Mouse (Mus musculus) neural tube, embryonic 13.5 days (tissue): Measurements from ENCODE around the gene Zglp1. TPM values are rescaled to one million over a fixed set of nuclear protein-coding genes. Genes with fewer than 3 reads are reported as not detected.

Experiments used
- ATAC-seq: fragments of 200-750 bp; cut with Nextera tagmentation; 2 replicates; pipeline ENCODE4 v1.8.0; 2017; ENCODE audit warnings: low read depth, mild to moderate bottlenecking, moderate TSS enrichment, moderate library complexity
- H3K27ac ChIP-seq: fragments of 300-500 bp; sonication (generic); replicated peaks from 2 replicates; pipeline ENCODE4 v1.5.1; 2015; ENCODE audit warnings: moderate library complexity, mild to moderate bottlenecking, inconsistent platforms
- H3K27me3 ChIP-seq: fragments of 300-500 bp; sonication (generic); 2 replicates; pipeline ENCODE4 v1.6.1; 2015; ENCODE audit warnings: mild to moderate bottlenecking, inconsistent platforms
- H3K36me3 ChIP-seq: fragments of 300-500 bp; sonication (generic); 2 replicates; pipeline ENCODE4 v1.6.1; 2015; ENCODE audit warnings: mild to moderate bottlenecking, inconsistent platforms
- H3K4me1 ChIP-seq: fragments of 300-500 bp; sonication (generic); replicated peaks from 2 replicates; pipeline ENCODE4 v1.6.1; 2015; ENCODE audit warnings: inconsistent platforms
- H3K4me2 ChIP-seq: fragments of 300-500 bp; sonication (generic); 2 replicates; pipeline ENCODE4 v1.6.1; 2015; ENCODE audit warnings: inconsistent platforms, mild to moderate bottlenecking, moderate library complexity
- H3K4me3 ChIP-seq: fragments of 300-500 bp; sonication (generic); 2 replicates; pipeline ENCODE4 v1.5.1; 2015; ENCODE audit warnings: mild to moderate bottlenecking, inconsistent platforms
- H3K9ac ChIP-seq: fragments of 300-500 bp; sonication (generic); 2 replicates; pipeline ENCODE4 v1.6.1; 2015; ENCODE audit warnings: moderate library complexity, mild to moderate bottlenecking, inconsistent platforms
- H3K9me3 ChIP-seq: fragments of 300-500 bp; sonication (generic); 2 replicates; pipeline ENCODE4 v1.6.1; 2016; ENCODE audit warnings: inconsistent platforms
- WGBS: fragments of 180-500 bp; shearing (Covaris S2); methylation state at CpG from one replicate; pipeline ENCODE4 v1.1.7; 2015; 5-methylcytosine and 5-hydroxymethylcytosine counted together
- polyA plus RNA-seq: library from polyadenylated mRNA; unstranded; fragments of >200 nt; fragmentation: Nextera tagmentation; extraction: Ambion mirVana; gene quantifications from 2 replicates; pipeline ENCODE4 v1.2.1, GENCODE M21; 2015

Zglp1 gene
- 1.4 and 2.1 TPM in 2 replicates for polyA plus RNA-seq

DNA sequence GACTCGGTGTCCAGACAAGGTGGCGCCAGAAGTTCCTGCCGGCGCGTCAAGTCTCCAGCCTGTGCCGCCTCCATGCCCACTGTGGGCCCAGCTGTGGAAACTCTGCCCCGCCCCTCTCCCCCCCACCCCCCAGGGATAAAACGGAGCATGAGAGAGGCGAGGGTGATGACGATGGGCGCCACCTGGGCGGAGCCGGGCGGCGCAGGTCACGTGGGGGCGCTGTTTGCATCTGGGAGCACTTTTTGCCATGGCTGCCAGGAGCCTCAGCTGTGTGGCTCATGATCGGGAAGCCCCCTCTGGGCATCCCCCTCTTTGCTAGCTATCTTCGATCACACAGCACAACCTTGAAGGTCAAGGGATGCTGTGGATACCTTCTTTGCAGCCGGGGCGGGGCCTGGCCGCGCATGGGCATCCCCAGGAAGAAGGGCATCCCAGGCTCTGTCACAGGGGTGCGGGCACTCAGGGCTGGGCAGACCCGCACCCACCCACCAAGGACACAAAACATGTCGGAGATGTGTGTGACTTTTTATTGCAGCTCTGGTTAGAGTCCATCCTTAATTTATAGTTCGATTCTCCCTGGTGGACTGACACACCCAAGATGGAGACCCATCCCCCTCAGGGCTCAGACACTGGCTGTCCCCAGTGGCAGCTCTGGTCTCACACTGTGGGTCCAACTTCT lies at the start of gene Zglp1:
Zglp1 (minus strand) TSS at position 88 of the 679 bp plus-strand sequence.
- Histone ChIP-seq H3K4me1 (peaks cover 7% of the 10 kb centered on the region), H3K36me3 (peaks cover 58% of the 10 kb centered on the region), H3K27me3 (no peaks in the 10 kb centered on the region), H3K4me3 (no peak within 1 kb of the TSS), H3K9me3 (no peaks in the 10 kb centered on the region), H3K9ac (no peak within 1 kb of the TSS), H3K27ac (no peak within 1 kb of the TSS), H3K4me2 (no peak within 1 kb of the TSS)
- 84% methylated on average over 27 of the region's 27 CpGs for WGBS
- ATAC-seq, result no peak

DNA sequence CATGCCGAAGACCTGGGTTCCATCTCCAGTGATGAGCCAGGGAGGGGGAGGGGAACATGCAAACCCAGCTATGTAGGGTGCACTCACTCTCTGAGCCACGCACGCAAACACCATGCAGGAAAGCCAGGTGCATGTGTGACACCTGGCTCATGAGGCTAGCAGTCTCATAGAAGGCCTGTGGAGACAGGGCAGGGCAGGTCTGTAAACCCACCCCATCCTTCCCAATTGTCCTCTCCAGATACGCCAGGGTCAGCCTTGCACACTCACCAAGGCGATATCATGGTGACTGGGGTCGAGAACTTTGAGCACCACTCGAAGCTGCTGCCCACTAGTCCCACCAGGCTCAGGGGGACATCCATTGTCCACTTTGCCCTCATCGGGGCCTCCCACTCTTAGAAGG lies 48.2 kb upstream of the Zglp1 start:
- H3K4me3 ChIP-seq, result no peak overlapping the region
- peaks cover 13% of the 10 kb centered on the region; the same call in 1 of the 2 replicates for H3K36me3 ChIP-seq
- H3K27me3 ChIP-seq, result no peaks in the 10 kb centered on the region
- H3K9ac ChIP-seq, result no peak overlapping the region
- no peak overlapping the region for H3K27ac ChIP-seq
- H3K4me2 ChIP-seq, result no peak overlapping the region
- ATAC-seq, result no peak
- H3K9me3 ChIP-seq, result no peaks in the 10 kb centered on the region
- H3K4me1 ChIP-seq, result no peaks in the 10 kb centered on the region
- WGBS, result 91% methylated on average over 8 of the region's 8 CpGs

DNA sequence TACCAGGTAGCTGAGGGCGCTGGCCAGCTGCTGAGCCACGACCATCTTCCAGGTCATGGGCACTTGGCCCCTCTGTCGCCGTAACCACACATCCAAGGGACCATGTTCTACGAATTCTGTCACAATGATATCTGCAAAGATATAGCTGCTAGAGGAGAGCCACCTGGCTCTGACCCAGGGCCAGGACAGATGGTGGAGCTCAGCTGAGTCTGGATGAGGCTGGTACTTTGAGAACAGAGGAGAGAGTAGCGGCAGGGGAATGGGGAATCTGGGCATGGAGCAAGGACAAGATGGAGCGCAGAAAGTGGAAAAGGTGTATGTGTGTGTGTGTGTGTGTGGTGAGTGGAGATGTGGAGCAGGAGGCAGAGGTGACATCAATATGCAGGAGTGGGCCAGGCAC lies 47.3 kb upstream of the Zglp1 start:
- Histone ChIP-seq H3K4me3 (no peak overlapping the region), H3K4me1 (no peaks in the 10 kb centered on the region), H3K9ac (no peak overlapping the region), H3K27ac (no peak overlapping the region), H3K9me3 (no peaks in the 10 kb centered on the region), H3K36me3 (peaks cover 15% of the 10 kb centered on the region), H3K27me3 (no peaks in the 10 kb centered on the region), H3K4me2 (no peak overlapping the region)
- no peak for ATAC-seq
- 89% methylated on average over 7 of the region's 7 CpGs for WGBS

DNA sequence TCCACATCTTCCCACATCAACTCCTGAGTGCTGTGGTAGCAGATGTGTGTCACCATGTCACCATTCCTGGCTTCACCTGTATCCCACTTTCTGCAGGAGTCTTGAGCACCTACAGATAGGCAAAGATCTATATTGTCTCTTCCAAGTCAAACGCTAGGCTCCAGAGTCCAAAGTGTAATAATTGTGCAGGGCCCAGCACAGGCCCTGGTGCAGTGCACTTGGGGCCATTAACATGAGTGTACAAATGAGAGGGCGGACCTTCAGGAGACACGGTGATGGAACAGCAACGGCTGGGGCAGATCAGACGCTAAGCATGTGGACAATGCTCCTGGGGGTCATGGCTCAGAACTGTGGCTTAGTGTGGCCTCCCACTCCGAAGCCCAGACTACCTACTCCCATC lies 46.9 kb upstream of the Zglp1 start:
- Histone ChIP-seq H3K9me3 (no peaks in the 10 kb centered on the region), H3K9ac (no peak overlapping the region), H3K4me2 (no peak overlapping the region), H3K27me3 (no peaks in the 10 kb centered on the region), H3K36me3 (peaks cover 19% of the 10 kb centered on the region), H3K4me3 (no peak overlapping the region), H3K27ac (no peak overlapping the region), H3K4me1 (no peaks in the 10 kb centered on the region)
- ATAC-seq, result no peak
- 88% methylated on average over 6 of the region's 6 CpGs for WGBS

DNA sequence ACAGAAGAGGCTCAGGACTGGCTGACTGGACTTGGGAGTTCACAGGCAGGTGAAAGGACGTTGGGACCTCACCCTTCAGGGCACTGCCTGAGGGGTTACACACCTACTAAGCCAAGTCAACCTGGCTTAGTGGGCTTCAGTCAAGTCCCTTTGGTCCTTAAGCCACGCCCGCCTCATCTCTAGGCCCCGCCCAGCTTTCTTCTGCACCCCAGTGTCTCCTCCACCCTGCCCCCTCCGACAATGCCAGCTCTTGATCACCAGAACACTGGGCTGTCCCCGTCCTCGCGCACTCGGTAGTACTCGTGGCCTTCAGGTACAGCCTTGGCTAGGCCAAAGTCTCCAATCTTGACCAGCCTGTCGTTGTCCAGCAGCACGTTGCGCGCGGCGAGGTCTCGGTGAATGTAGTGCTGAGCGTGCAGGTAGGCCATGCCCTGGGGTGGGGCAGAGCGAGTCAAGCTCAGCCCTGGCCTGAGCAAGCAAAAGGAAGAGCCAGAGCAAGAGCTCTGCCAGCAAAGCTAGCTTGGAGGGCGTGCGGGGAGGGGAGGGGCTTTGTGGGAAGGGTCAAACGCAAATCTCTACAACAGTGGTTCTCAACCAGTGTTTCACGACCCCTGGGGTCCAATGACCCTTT lies 40.8 kb upstream of the Zglp1 start:
- peaks cover 37% of the 10 kb centered on the region for H3K36me3 ChIP-seq
- no peak for ATAC-seq
- H3K4me3 ChIP-seq, result no peak overlapping the region
- no peak overlapping the region for H3K27ac ChIP-seq
- H3K27me3 ChIP-seq, result no peaks in the 10 kb centered on the region
- 45% methylated on average over 23 of the region's 23 CpGs for WGBS
- H3K9me3 ChIP-seq, result no peaks in the 10 kb centered on the region
- H3K9ac ChIP-seq, result no peak overlapping the region
- no peaks in the 10 kb centered on the region for H3K4me1 ChIP-seq
- H3K4me2 ChIP-seq, result no peak overlapping the region

DNA sequence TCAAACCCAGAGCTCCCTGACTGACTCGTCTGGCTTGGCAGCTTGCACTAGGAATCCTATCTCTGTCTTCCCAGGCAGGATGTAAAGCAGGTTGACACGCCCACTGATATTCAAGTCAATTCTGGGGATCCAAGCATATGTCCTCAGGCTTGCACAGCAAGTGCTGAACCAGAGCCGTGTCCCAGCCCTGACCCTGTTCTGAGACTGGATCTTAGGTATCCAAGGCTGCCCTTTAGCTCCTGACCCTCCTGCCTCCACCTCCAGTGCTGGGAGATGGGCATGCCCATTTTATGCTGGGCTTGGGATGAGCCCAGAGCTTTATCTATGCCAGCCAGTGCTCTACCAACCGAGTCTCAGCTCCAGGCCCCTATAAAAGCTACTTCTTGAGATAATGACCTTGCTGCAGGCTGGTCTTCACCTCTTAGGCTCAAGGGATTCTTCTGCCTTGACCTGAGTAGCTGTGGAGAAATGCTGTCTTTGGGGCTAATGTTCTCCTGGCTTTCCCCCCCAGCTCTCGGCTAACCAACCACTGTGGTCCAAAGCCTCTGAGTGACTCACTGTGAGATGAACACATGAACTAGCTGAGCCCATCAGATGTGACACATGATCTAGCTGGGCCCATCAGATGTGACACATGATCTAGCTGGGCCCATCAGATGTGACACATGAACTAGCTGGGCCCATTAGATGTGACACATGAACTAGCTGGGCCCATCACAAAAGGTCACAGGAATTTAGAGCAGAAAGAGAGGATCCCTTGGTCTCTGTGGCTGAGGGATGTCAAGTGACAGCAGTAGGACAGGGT lies 39.1 kb upstream of the Zglp1 start:
- no peaks in the 10 kb centered on the region for H3K27me3 ChIP-seq
- H3K4me1 ChIP-seq, result no peaks in the 10 kb centered on the region
- no peak overlapping the region for H3K4me2 ChIP-seq
- H3K36me3 ChIP-seq, result peaks cover 37% of the 10 kb centered on the region
- H3K4me3 ChIP-seq, result no peak overlapping the region
- 81% methylated on average over 5 of the region's 5 CpGs for WGBS
- H3K9me3 ChIP-seq, result no peaks in the 10 kb centered on the region
- H3K27ac ChIP-seq, result no peak overlapping the region
- no peak overlapping the region for H3K9ac ChIP-seq
- no peak for ATAC-seq

DNA sequence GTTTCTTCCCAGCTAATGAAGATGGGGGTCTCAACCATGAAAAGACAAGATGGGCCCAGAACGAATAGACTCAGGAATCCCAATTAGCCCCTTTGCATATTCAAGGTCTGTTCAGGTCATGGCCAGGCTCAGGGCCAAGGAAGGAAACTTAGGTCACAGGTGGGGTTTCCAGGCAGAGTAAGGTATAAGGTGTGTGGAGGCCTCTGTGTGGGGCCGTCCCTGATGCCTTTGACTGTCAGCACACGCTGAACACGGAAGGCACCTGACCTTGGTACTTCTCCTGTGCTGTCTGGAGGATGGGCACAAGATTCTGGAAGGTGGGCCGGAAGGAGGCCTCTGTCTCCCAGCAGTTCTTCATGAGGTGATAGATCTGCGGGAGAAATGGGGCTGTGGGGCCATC lies 37.9 kb upstream of the Zglp1 start:
- no peak for ATAC-seq
- Histone ChIP-seq H3K27me3 (no peaks in the 10 kb centered on the region), H3K4me2 (no peak overlapping the region), H3K36me3 (peaks cover 32% of the 10 kb centered on the region), H3K27ac (no peak overlapping the region), H3K4me3 (no peak overlapping the region), H3K9me3 (no peaks in the 10 kb centered on the region), H3K4me1 (no peaks in the 10 kb centered on the region), H3K9ac (no peak overlapping the region)
- WGBS, result 90% methylated on average over 6 of the region's 6 CpGs

DNA sequence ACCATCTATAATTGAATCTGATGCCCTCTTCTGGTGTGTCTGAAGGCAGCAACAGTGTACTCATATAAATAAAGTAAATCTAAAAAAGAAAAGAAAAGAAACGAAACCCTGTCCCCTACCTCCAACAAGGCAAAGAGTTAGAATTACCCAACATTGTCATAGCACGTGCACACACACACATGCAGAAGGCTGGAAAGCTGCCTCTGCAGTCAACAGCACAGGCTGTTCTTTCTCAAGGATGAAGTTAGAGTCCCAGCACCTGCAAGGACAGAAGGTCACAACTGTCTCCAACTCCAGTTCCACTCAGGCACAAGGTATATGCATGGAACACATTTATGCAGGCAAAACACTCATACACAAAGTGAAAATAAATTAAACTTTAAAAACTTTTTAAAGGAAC lies 35.2 kb upstream of the Zglp1 start:
- Histone ChIP-seq H3K27ac (no peak overlapping the region), H3K4me1 (no peaks in the 10 kb centered on the region), H3K4me2 (no peak overlapping the region), H3K9ac (no peak overlapping the region), H3K27me3 (no peaks in the 10 kb centered on the region), H3K36me3 (peaks cover 13% of the 10 kb centered on the region; the same call in 1 of the 2 replicates), H3K4me3 (no peak overlapping the region), H3K9me3 (no peaks in the 10 kb centered on the region)
- WGBS, result 89% methylated on average over 2 of the region's 2 CpGs
- no peak for ATAC-seq

DNA sequence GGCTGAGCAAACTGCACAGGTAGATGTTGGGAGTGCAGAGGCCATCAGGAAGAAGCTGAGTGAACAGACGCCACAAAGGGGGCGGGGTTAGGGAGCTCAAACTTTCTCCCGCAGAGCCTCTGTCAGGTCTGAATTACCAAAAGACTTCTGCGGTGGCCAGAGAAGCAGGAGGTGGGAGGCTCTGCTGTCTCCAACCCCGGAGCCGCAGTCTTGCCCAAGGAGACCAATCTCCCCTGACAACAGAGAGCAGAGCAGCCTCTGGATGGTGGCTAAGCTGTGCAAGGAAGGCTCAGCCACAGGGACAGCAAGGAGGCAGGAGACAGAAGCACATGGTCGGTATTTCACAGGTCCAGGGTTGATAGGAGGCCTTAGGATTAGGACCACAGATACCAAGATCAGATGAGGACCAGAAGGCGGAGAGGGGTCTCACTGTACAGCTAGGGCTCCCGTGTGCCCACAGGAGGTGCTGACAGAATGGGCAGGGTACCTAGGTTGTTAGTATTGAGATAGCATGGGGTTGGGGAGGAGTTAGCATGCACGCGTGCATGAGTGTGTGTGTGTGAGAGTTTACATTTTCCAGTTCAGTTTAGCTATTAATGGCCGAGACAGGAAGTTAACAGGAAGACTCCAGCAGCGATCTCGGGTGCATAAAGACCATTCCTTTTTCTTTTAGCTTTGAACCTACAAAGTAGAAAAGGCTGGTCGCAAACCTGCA lies 33.7 kb upstream of the Zglp1 start:
- no peaks in the 10 kb centered on the region for H3K4me1 ChIP-seq
- H3K4me3 ChIP-seq, result no peak overlapping the region
- no peaks in the 10 kb centered on the region for H3K9me3 ChIP-seq
- peaks cover 10% of the 10 kb centered on the region; the same call in 1 of the 2 replicates for H3K36me3 ChIP-seq
- 0 out of 2 replicates have a peak overlapping the region, but pooled peaks have one; percentile 17 for H3K9ac ChIP-seq
- ATAC-seq, result no peak
- WGBS, result 47% methylated on average over 15 of the region's 15 CpGs
- no peak overlapping the region for H3K27ac ChIP-seq
- no peak overlapping the region for H3K4me2 ChIP-seq
- no peaks in the 10 kb centered on the region for H3K27me3 ChIP-seq

DNA sequence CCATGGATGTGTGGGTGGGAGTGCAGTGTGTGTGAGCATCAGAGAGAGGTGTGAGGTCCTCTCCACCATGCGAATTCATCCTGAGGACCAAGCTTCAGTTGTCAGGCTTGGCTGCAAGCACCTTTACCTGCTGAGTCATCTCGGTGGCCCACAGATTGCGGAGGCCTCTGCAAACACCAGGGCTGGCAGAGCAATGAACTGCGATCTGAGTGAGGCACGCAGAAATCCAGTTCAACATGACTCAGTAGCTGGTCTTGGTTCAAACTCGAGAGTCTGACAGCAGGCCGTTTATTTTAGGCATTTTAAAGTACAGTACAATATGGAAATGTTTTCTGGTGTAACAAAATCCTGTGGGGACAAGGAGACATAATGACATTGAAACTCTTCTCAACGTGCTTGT lies 30.9 kb upstream of the Zglp1 start:
- Histone ChIP-seq H3K9me3 (no peaks in the 10 kb centered on the region), H3K27me3 (no peaks in the 10 kb centered on the region), H3K4me1 (no peaks in the 10 kb centered on the region), H3K36me3 (no peaks in the 10 kb centered on the region), H3K4me2 (no peak overlapping the region), H3K9ac (no peak overlapping the region), H3K27ac (no peak overlapping the region), H3K4me3 (no peak overlapping the region)
- WGBS, result 85% methylated on average over 8 of the region's 8 CpGs
- no peak for ATAC-seq

DNA sequence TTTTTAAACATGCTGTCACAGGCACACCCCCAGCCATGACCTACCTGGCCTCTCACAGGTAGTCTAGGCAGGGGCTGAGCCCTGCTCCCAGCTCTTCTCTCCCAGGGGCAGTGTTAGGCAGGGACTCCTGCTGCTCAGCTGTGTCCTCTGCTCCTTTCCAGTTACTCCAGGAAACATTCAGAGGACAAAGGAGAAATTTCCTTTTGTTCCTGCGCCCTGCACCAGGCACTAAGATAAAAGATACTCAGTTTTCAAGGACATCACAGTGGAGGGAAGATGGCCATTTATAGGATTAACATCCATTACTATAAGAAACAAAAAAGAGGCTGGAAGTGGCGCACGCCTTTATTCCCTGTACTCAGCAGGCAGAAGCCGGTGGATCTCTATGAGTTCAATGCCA lies 29.1 kb upstream of the Zglp1 start:
- Histone ChIP-seq H3K27me3 (no peaks in the 10 kb centered on the region), H3K4me3 (no peak overlapping the region), H3K9me3 (no peaks in the 10 kb centered on the region), H3K27ac (no peak overlapping the region), H3K9ac (no peak overlapping the region), H3K36me3 (no peaks in the 10 kb centered on the region), H3K4me1 (peaks cover 5% of the 10 kb centered on the region), H3K4me2 (no peak overlapping the region)
- ATAC-seq, result no peak
- WGBS, result 83% methylated on average over 4 of the region's 4 CpGs

DNA sequence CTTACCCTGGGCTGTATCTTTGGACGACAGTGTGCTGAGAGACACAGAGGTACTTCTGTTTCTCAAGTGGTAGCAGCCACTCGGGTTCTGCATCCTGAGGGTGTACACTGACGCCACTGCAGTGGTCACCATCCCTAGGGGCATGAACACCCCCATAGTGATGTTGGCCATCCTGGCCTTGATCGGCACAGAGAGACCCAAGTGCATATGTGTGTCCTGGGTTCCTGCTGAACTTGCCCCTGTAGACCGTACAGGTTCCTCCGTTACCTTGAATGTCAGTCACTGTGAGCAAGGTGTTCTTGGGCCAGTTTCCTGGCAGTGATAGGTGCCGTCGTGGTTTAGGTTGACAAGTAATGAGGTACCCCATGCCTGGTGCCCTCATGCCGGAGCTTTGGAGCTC lies 26.5 kb upstream of the Zglp1 start:
- H3K27ac ChIP-seq, result no peak overlapping the region
- no peak for ATAC-seq
- no peak overlapping the region for H3K4me2 ChIP-seq
- H3K9me3 ChIP-seq, result no peaks in the 10 kb centered on the region
- no peak overlapping the region for H3K9ac ChIP-seq
- WGBS, result 94% methylated on average over 9 of the region's 9 CpGs
- peaks cover 23% of the 10 kb centered on the region for H3K4me1 ChIP-seq
- no peaks in the 10 kb centered on the region for H3K27me3 ChIP-seq
- peaks cover 18% of the 10 kb centered on the region for H3K36me3 ChIP-seq
- H3K4me3 ChIP-seq, result no peak overlapping the region
